ENCODE assay signal across 25 mouse cellular contexts in the genomic region with DNA sequence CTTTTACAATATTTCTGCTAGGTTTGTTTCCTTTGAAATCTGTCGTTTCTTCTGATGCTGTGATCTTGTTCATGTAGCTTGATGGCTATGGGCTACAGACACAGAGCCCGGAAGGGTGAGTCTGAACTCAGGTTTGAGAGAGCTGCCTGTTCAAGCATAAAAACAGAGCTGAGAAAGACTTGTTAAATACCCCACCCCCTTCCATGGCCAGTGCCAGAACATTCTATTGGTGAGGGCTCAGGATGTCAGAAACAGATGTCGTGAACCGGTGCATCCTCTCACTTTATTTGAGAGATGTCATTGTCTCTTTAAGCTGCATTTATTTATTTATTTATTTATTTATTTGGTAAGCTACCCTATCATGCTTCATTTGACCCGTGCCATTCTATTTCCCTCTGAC. TPM values are rescaled to one million over a fixed set of nuclear protein-coding genes. Genes with fewer than 3 reads are reported as not detected.
DNase-seq lines count a peak whose midpoint lies in the region; ATAC-seq and TF ChIP-seq lines count a peak whose summit lies in the region.
"Had no signal": no experiment of that assay in that cellular context is flagged by ENCODE, and none has a peak within 500 bp of the region (broad histone marks: within the 10 kb centered on the region; RNA-seq: fewer than 3 reads in every experiment).

No protein-coding gene starts in this region.

- DNase-seq in cerebellum, postnatal 10 days, result peak; percentile 63 to 67
- DNase-seq in cerebellum, adult 11-12 months, result no peak
- DNase-seq in heart, adult 8-10 months (ENCODE audit: low spot score), result peak; percentile 21
- DNase-seq in heart, adult 2 months, result no peak
- peak; percentile 22 for DNase-seq in kidney, postnatal 10 days
- DNase-seq in kidney, adult 11 months, result no peak
- DNase-seq in midbrain, postnatal 0 days (ENCODE audit: low spot score), result peak; percentile 40
- no peak for DNase-seq in midbrain, embryonic 14.5 days
- DNase-seq: adrenal gland, adult 8-10 months; adrenal gland, postnatal 25 days; cerebellum, adult 2 months; cerebellum, adult 9-11 months; gastrocnemius, postnatal 10 days; gastrocnemius, postnatal 36 days had no signal

- H3K79me2 ChIP-seq in heart, adult 2 months (replicated peaks; ENCODE audit: control insufficient read depth, insufficient read depth, low read length), result no peaks in the 10 kb centered on the region

- H3K27me3 ChIP-seq in heart, adult 2 months (ENCODE audit: control insufficient read depth, insufficient read depth, low read length), result no peaks in the 10 kb centered on the region
- H3K27me3 ChIP-seq in midbrain, postnatal 0 days (ENCODE audit: insufficient read depth, low read length), result no peaks in the 10 kb centered on the region
- H3K27me3 ChIP-seq in midbrain, embryonic 14.5 days (ENCODE audit: control insufficient read depth, insufficient read depth, low read length), result no peaks in the 10 kb centered on the region
- H3K27me3 ChIP-seq: forebrain, embryonic 13.5 days; heart, embryonic 13.5 days; hindbrain, embryonic 12.5 days; hindbrain, embryonic 15.5 days had no signal

- no peak overlapping the region for H3K27ac ChIP-seq in heart, adult 2 months
- no peak overlapping the region for H3K27ac ChIP-seq in midbrain, postnatal 0 days (ENCODE audit: low read depth, low read length)
- H3K27ac ChIP-seq in midbrain, embryonic 14.5 days (replicated peaks; ENCODE audit: low read depth, low read length), result no peak overlapping the region
- H3K27ac ChIP-seq: forebrain, embryonic 10.5 days; forebrain, embryonic 13.5 days; heart, embryonic 10.5 days; heart, embryonic 13.5 days; hindbrain, embryonic 12.5 days; hindbrain, embryonic 15.5 days had no signal

- intact Hi-C loops in heart, adult 2 months (cut with DNase I), result no loop called here

- TF ChIP-seq POLR2A in heart, adult 2 months (IDR thresholded peaks at IDR 0.05; ENCODE audit: insufficient read depth, low read depth, low read length), result no peak

- no peaks in the 10 kb centered on the region for H3K9me3 ChIP-seq in midbrain, postnatal 0 days (ENCODE audit: low read length)
- H3K9me3 ChIP-seq in midbrain, embryonic 14.5 days (ENCODE audit: control insufficient read depth, low read length), result no peaks in the 10 kb centered on the region
- H3K9me3 ChIP-seq: forebrain, embryonic 10.5 days; forebrain, embryonic 13.5 days; heart, embryonic 10.5 days; heart, embryonic 13.5 days; hindbrain, embryonic 12.5 days; hindbrain, embryonic 15.5 days had no signal

- WGBS in heart, adult 2 months, result 63% methylated on average over 5 of the region's 5 CpGs
- WGBS in midbrain, postnatal 0 days, result 79% methylated on average over 5 of the region's 5 CpGs
- WGBS in midbrain, embryonic 14.5 days, result 80% methylated on average over 5 of the region's 5 CpGs

- no peak overlapping the region for H3K4me3 ChIP-seq in heart, adult 2 months
- H3K4me3 ChIP-seq in midbrain, postnatal 0 days (ENCODE audit: low read depth, low read length), result no peak overlapping the region
- no peak overlapping the region for H3K4me3 ChIP-seq in midbrain, embryonic 14.5 days (replicated peaks; ENCODE audit: low read depth, low read length)
- H3K4me3 ChIP-seq: forebrain, embryonic 10.5 days; forebrain, embryonic 13.5 days; heart, embryonic 10.5 days; heart, embryonic 13.5 days; hindbrain, embryonic 12.5 days; hindbrain, embryonic 15.5 days had no signal

- no peak overlapping the region for H3K9ac ChIP-seq in heart, adult 2 months (ENCODE audit: low read depth, low read length)
- no peak overlapping the region for H3K9ac ChIP-seq in midbrain, postnatal 0 days (replicated peaks; ENCODE audit: low read length, poor library complexity, severe bottlenecking)
- no peak overlapping the region for H3K9ac ChIP-seq in midbrain, embryonic 14.5 days (replicated peaks; ENCODE audit: low read length)
- H3K9ac ChIP-seq: forebrain, embryonic 13.5 days; heart, embryonic 13.5 days; hindbrain, embryonic 12.5 days; hindbrain, embryonic 15.5 days had no signal

- no peaks in the 10 kb centered on the region for H3K4me1 ChIP-seq in heart, adult 2 months (ENCODE audit: control insufficient read depth, insufficient read depth, low read length)
- H3K4me1 ChIP-seq in midbrain, postnatal 0 days (ENCODE audit: insufficient read depth, low read length), result no peaks in the 10 kb centered on the region
- H3K4me1 ChIP-seq in midbrain, embryonic 14.5 days (ENCODE audit: control insufficient read depth, insufficient read depth, low read length), result no peaks in the 10 kb centered on the region
- H3K4me1 ChIP-seq: forebrain, embryonic 13.5 days; hindbrain, embryonic 15.5 days had no signal

- no peaks in the 10 kb centered on the region for H3K36me3 ChIP-seq in heart, adult 2 months (ENCODE audit: control insufficient read depth, insufficient read depth, low read length)
- H3K36me3 ChIP-seq in midbrain, postnatal 0 days (ENCODE audit: insufficient read depth, low read length), result no peaks in the 10 kb centered on the region
- H3K36me3 ChIP-seq in midbrain, embryonic 14.5 days (ENCODE audit: control insufficient read depth, insufficient read depth, low read length), result no peaks in the 10 kb centered on the region
- H3K36me3 ChIP-seq: forebrain, embryonic 10.5 days; heart, embryonic 10.5 days; heart, embryonic 13.5 days; hindbrain, embryonic 12.5 days; hindbrain, embryonic 15.5 days had no signal

- TF ChIP-seq EP300 in heart, adult 2 months (IDR thresholded peaks at IDR 0.05; ENCODE audit: insufficient read depth, low read depth, low read length), result no peak

- no peak overlapping the region for H3K4me2 ChIP-seq in midbrain, postnatal 0 days (ENCODE audit: low read depth, low read length, poor library complexity, severe bottlenecking)
- H3K4me2 ChIP-seq in midbrain, embryonic 14.5 days (ENCODE audit: low read length), result no peak overlapping the region
- H3K4me2 ChIP-seq: forebrain, embryonic 13.5 days; heart, embryonic 13.5 days; hindbrain, embryonic 12.5 days; hindbrain, embryonic 15.5 days had no signal

- no peak for TF ChIP-seq CTCF in heart, adult 2 months (IDR thresholded peaks at IDR 0.05)
- no peak for TF ChIP-seq CTCF in midbrain, postnatal 0 days (IDR thresholded peaks at IDR 0.05)

- no peak for ATAC-seq in midbrain, postnatal 0 days (ENCODE audit: low FRiP score)
- no peak for ATAC-seq in midbrain, embryonic 14.5 days (ENCODE audit: low FRiP score, low TSS enrichment)
- ATAC-seq: activated CD4-positive, CD25-positive, alpha-beta regulatory T cell, adult 4 months; forebrain, embryonic 13.5 days; forebrain, embryonic 16.5 days; inflammation-experienced regulatory T-cells, adult 6 months had no signal

RNA-seq across cellular contexts. Expression of gene Abi3bp, which starts 2.0 kb away (rescaled TPM):
- total RNA-seq in heart, adult 8-10 months (2022), result 1 to 10 TPM; 4.9 to 5.9 (median 5.4) TPM
- total RNA-seq in heart, adult 2 months (2021), result 1 to 10 TPM; 5.6 to 6.4 TPM
- 4.8 and 7.9 TPM in 2 replicates for polyA plus RNA-seq in heart, adult 2 months (2012; rRNA removed)
- total RNA-seq in midbrain, postnatal 0 days (2014; rRNA removed), result 0.24 and 0.33 TPM in 2 replicates
- 0.60 TPM in 2 replicates for polyA plus RNA-seq in midbrain, postnatal 0 days (2015; fragmentation: Nextera tagmentation; extraction: Ambion mirVana)
- polyA plus RNA-seq in midbrain, embryonic 14.5 days (2014; fragmentation: Nextera tagmentation; extraction: Ambion mirVana), result 0.42 and 0.43 TPM in 2 replicates
- total RNA-seq: granulocyte monocyte progenitor cell, adult 5-6 weeks; hematopoietic stem cell, adult 5-6 weeks had no signal

Comparison
In these comparisons a context has a peak if more than half of its experiments do, and no peak if none do; other contexts are left out.
1. DNase-seq: peak in cerebellum, postnatal 10 days (2 of 2), heart, adult 8-10 months (single experiment), kidney, postnatal 10 days (single experiment) and midbrain, postnatal 0 days (single experiment); none in cerebellum, adult 11-12 months (single experiment), heart, adult 2 months (0 of 2), kidney, adult 11 months (single experiment) and midbrain, embryonic 14.5 days (single experiment).